Mouse (Mus musculus) embryonic facial prominence, embryonic 13.5 days (tissue): ENCODE measurements at regions not wholly inside any gene's neighbourhood (a gene's known extent, or its start where the extent isn't known, plus 50 kb on each side); places are given as distances from the start of the nearest gene placed in this dataset.

Experiments used
- ATAC-seq: fragments of 200-750 bp; cut with Nextera tagmentation; 2 replicates; pipeline ENCODE4 v1.8.0; 2017; ENCODE audit warnings: low read depth; ENCODE audit not compliant: insufficient number of reproducible peaks, insufficient read depth, low FRiP score, low TSS enrichment
- H3K27ac ChIP-seq: fragments of 300-500 bp; sonication (generic); 2 replicates; pipeline ENCODE4 v1.5.1; 2015; ENCODE audit warnings: moderate library complexity, mild to moderate bottlenecking, inconsistent platforms
- H3K27me3 ChIP-seq: fragments of 300-500 bp; sonication (generic); 2 replicates; pipeline ENCODE4 v1.6.1; 2015; ENCODE audit warnings: mild to moderate bottlenecking, inconsistent platforms
- H3K36me3 ChIP-seq: fragments of 300-500 bp; sonication (generic); 2 replicates; pipeline ENCODE4 v1.6.1; 2015; ENCODE audit warnings: mild to moderate bottlenecking, inconsistent platforms
- H3K4me1 ChIP-seq: fragments of 300-500 bp; sonication (generic); 2 replicates; pipeline ENCODE4 v1.6.1; 2015; ENCODE audit warnings: inconsistent platforms
- H3K4me2 ChIP-seq: fragments of 300-500 bp; sonication (generic); 2 replicates; pipeline ENCODE4 v1.6.1; 2015; ENCODE audit warnings: moderate library complexity, mild to moderate bottlenecking, inconsistent platforms
- H3K4me3 ChIP-seq: fragments of 300-500 bp; sonication (generic); 2 replicates; pipeline ENCODE4 v1.5.1; 2015; ENCODE audit warnings: mild to moderate bottlenecking, inconsistent platforms
- H3K9ac ChIP-seq: fragments of 300-500 bp; sonication (generic); 2 replicates; pipeline ENCODE4 v1.6.1; 2015; ENCODE audit warnings: mild to moderate bottlenecking, inconsistent platforms
- H3K9me3 ChIP-seq: fragments of 300-500 bp; sonication (generic); 2 replicates; pipeline ENCODE4 v1.6.1; 2016; ENCODE audit warnings: inconsistent platforms
- WGBS: fragments of 180-500 bp; shearing (Covaris S2); methylation state at CpG from one replicate; pipeline ENCODE4 v1.1.7; 2015; ENCODE audit warnings: mixed read lengths; 5-methylcytosine and 5-hydroxymethylcytosine counted together

DNA sequence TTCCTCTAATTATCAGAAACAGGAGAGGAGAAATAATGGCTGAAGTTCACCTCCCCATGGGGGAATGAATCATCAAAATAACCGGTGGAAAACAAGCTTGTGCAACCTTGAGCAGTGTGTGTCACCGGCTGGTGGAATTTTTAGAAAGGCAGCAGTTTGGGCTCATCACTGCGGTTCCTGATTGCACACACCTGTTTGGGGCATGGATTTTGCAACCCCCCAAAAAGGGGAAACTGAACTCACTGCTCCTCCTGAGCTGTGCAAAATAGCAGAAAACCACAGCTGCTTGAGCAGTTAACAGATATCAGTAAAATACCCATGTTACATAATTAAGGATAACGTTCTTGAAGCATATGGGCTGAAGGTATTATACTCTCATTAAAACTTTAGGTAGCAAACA, 162.3 kb upstream of the Zeb2 start:
- H3K4me1 ChIP-seq: no peaks in the 10 kb centered on the region; the same call in 1 of the 2 replicates
- H3K9ac ChIP-seq: no peak overlapping the region
- 67% methylated on average over 4 of the region's 4 CpGs for WGBS
- no peak overlapping the region for H3K4me2 ChIP-seq
- no peaks in the 10 kb centered on the region for H3K9me3 ChIP-seq
- H3K4me3 ChIP-seq: no peak overlapping the region
- H3K36me3 ChIP-seq: no peaks in the 10 kb centered on the region
- no peak overlapping the region for H3K27ac ChIP-seq
- ATAC-seq: no peak
- H3K27me3 ChIP-seq: no peaks in the 10 kb centered on the region

DNA sequence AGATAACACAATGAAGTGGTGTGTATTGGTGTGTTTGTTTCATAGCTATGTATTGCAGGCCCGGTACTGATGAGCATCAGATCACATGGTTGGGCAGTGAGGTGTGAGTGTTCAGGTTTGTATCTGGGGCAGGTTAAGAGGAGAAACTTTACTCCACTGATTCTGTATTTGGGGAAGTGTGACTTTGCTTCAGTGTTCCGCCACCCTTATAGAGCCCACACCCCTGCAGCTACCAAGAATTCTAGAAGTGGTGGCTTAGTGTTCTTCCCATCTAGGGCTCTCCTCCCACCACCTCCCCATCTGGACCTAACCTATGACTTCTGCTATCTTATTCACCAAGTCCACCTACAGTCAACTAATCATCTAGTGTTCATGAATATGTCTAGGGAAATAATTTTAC, 160.4 kb upstream of the Zeb2 start:
- no peak for ATAC-seq
- H3K27ac ChIP-seq: no peak overlapping the region
- WGBS: 89% methylated on average over 2 of the region's 2 CpGs

DNA sequence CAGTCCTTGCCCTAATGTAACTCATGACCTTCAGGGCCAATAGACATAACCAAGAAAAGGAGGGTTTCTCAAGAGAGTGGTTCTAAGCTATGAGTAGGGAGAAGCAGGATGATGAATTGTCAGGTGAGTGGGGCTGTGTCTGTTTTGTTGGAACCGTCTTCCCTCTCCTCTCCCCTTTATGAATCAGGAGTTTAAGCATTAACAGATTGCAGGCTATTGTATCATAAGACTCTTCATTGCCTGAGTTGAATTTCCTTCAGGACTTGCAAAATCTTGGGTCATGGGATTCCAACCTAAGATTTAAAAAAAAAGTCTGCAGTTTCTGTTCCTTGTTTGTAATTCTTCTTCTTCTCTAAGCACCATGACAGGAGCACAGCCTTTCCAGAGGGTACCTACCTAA, 159.5 kb upstream of the Zeb2 start:
- no peaks in the 10 kb centered on the region for H3K36me3 ChIP-seq
- H3K9me3 ChIP-seq: no peaks in the 10 kb centered on the region
- ATAC-seq: no peak
- 92% methylated on average over 1 of the region's 1 CpGs for WGBS
- H3K27me3 ChIP-seq: no peaks in the 10 kb centered on the region
- no peak overlapping the region for H3K27ac ChIP-seq
- no peak overlapping the region for H3K4me3 ChIP-seq
- H3K4me1 ChIP-seq: no peaks in the 10 kb centered on the region; the same call in 1 of the 2 replicates
- no peak overlapping the region for H3K9ac ChIP-seq
- H3K4me2 ChIP-seq: no peak overlapping the region

More for the DNA sequence above, 160.4 kb upstream of the Zeb2 start:
- Histone ChIP-seq H3K4me3 (no peak overlapping the region), H3K9ac (no peak overlapping the region), H3K27me3 (no peaks in the 10 kb centered on the region), H3K36me3 (no peaks in the 10 kb centered on the region), H3K4me2 (no peak overlapping the region), H3K4me1 (no peaks in the 10 kb centered on the region; the same call in 1 of the 2 replicates), H3K9me3 (no peaks in the 10 kb centered on the region)

DNA sequence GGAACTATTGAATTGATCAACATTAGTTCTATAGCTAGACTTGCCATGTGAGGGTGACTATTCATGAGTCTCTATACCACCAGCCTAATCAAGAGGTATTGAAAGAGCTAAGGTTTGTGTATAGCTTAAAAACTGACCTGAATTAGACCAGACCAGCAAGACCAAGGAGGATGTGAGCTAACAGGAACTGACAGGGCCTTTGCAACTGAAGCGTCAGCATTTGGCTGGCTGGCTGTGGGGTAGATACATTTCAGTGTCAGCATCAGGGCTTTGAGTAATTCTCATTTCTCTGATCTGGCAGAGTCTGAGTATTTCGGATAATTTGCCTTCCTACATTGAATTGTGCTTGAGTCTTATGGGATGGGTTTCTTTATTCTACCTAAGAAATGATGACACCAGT, 152.8 kb upstream of the Zeb2 start:
- Histone ChIP-seq H3K36me3 (no peaks in the 10 kb centered on the region), H3K4me3 (no peak overlapping the region), H3K4me2 (no peak overlapping the region), H3K9me3 (no peaks in the 10 kb centered on the region), H3K4me1 (no peaks in the 10 kb centered on the region; the same call in 1 of the 2 replicates), H3K9ac (no peak overlapping the region), H3K27me3 (no peaks in the 10 kb centered on the region), H3K27ac (no peak overlapping the region)
- WGBS: 77% methylated on average over 2 of the region's 2 CpGs
- no peak for ATAC-seq

DNA sequence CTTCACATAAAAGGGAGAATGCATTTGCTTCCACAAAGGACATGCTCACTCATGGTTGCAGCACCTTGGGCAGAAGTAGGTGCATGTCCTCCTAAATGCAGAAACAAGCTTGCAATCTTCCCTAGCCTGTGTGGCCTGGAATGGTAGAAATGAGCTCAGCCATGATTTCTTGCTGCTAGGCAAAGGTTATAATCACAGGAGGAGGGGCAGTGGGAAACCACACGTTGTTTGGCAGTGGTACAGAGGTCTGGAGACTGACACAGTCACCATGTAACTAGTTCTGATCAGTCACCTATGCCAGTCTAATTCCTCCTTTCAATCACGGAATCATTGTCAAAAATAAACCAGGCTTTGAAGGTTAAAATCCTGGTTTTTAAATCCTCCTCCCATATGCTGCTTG, 148.6 kb upstream of the Zeb2 start:
- H3K27ac ChIP-seq: no peak overlapping the region
- 42% methylated on average over 2 of the region's 2 CpGs for WGBS
- no peak for ATAC-seq
- H3K27me3 ChIP-seq: no peaks in the 10 kb centered on the region
- H3K36me3 ChIP-seq: no peaks in the 10 kb centered on the region
- H3K9me3 ChIP-seq: no peaks in the 10 kb centered on the region
- no peak overlapping the region for H3K4me2 ChIP-seq
- no peak overlapping the region for H3K9ac ChIP-seq
- H3K4me3 ChIP-seq: no peak overlapping the region
- H3K4me1 ChIP-seq: no peaks in the 10 kb centered on the region; the same call in 1 of the 2 replicates

DNA sequence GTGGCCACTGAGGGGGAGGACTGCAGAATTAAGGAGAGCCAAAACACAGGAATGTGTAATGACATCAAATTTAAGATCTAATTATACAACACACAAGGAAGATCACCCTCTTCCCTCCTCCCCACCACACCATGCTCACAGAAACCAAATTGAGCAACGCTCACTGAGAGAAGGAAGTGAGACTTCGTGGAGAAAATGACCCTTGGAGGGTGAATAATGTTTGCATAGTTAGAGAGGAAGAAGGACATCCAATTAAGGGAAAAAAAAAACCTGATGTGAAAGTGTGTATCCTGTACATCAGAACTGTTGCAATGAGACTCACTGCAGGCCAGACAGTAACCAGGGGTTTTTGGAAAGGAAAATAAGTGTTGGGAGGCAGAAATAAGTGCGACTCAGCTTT, 144.8 kb upstream of the Zeb2 start:
- no peak overlapping the region for H3K9ac ChIP-seq
- no peaks in the 10 kb centered on the region for H3K27me3 ChIP-seq
- H3K27ac ChIP-seq: no peak overlapping the region
- ATAC-seq: no peak
- no peak overlapping the region for H3K4me2 ChIP-seq
- H3K4me3 ChIP-seq: no peak overlapping the region
- H3K4me1 ChIP-seq: peaks cover 3% of the 10 kb centered on the region; the same call in 1 of the 2 replicates
- no peaks in the 10 kb centered on the region for H3K9me3 ChIP-seq
- WGBS: 72% methylated on average over 3 of the region's 3 CpGs
- no peaks in the 10 kb centered on the region for H3K36me3 ChIP-seq

DNA sequence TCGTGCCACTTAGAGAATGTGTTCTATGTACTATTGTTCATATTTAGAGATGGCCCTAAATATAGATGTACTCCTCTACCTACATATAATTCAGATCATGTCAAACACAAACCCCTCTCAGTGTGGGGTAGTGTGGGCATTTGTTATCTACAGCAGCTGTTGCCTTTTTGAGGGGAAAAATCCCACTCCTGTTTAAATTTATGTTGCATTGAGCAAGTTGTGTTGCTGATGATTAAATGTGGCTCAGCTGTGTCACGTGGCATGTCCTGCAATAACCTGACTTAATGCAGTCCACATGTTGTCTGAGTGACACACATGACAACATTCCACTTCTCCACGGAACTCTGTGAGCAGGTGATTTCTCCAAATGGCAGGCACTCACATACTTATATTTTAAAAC, 141.7 kb upstream of the Zeb2 start:
- no peak for ATAC-seq
- H3K4me3 ChIP-seq: no peak overlapping the region
- no peak overlapping the region for H3K9ac ChIP-seq
- WGBS: 30% methylated on average over 3 of the region's 3 CpGs
- no peaks in the 10 kb centered on the region for H3K9me3 ChIP-seq
- H3K4me2 ChIP-seq: no peak overlapping the region
- no peaks in the 10 kb centered on the region for H3K27me3 ChIP-seq
- no peak overlapping the region for H3K27ac ChIP-seq
- no peaks in the 10 kb centered on the region for H3K36me3 ChIP-seq
- 0 out of 2 replicates have a peak, but pooled peaks cover 3% of the 10 kb centered on the region for H3K4me1 ChIP-seq

DNA sequence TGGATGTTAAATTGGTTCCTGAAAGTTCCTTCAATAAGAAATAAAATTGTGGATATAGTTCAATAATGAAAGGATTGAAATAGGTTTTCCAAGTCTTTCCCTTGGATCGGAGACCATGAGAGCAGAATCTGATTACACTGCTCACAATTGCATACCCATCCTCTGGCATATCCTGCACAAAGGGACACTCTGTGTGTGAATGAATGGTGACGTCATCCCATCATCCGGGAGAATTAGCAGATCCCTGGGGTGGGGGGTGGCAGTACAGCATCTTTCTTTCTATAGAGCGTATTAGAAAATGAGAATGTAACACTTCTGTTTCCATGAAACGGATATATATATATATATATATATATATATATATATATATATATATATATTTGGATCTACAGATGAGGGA, 139.2 kb upstream of the Zeb2 start:
- Histone ChIP-seq H3K27me3 (no peaks in the 10 kb centered on the region), H3K9ac (no peak overlapping the region), H3K4me3 (no peak overlapping the region), H3K27ac (no peak overlapping the region), H3K36me3 (no peaks in the 10 kb centered on the region), H3K9me3 (no peaks in the 10 kb centered on the region), H3K4me2 (no peak overlapping the region), H3K4me1 (0 out of 2 replicates have a peak, but pooled peaks cover 3% of the 10 kb centered on the region)
- ATAC-seq: no peak
- WGBS: 73% methylated on average over 5 of the region's 5 CpGs

DNA sequence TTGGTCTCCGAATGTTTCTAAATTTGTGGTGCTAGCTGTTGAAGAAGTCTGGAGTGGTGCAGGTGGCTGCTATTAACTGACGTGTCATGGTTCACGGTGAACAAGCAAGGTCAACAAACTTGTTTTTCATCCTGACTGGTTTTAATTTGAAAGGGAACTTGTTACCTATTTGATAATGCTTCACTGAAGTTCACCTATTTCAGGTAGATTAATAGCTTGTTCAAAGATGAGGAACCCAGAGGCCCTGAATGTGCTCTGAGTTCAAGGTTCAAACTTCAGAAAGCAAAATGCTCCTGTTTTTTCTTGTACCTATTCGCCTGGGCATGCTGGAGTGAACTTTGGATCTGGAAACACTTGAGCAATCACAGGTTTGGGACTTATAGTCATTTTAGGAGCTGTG, 136.7 kb upstream of the Zeb2 start:
- WGBS: 33% methylated on average over 4 of the region's 4 CpGs
- ATAC-seq: no peak
- Histone ChIP-seq H3K4me3 (no peak overlapping the region), H3K4me2 (no peak overlapping the region), H3K27me3 (no peaks in the 10 kb centered on the region), H3K27ac (no peak overlapping the region), H3K4me1 (0 out of 2 replicates have a peak, but pooled peaks cover 2% of the 10 kb centered on the region), H3K36me3 (no peaks in the 10 kb centered on the region), H3K9me3 (no peaks in the 10 kb centered on the region), H3K9ac (no peak overlapping the region)

DNA sequence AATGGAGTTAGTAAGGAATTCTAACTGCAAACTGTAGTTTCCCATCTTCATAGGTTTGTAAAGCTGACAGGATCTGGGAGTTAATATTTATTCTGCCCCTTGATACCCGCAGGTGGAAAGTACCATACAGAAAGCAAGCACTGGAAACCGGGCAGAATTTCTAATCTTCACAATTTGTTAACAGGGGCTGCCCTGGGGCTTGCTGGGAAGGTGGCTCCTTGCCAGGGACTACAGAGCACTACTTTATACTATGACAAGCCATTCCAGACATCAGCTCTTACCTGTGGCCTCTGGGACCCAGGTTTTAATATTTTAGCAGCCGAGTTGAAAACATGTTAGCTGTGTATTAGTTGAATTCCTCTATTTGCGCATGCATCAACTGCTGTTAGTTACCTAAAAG, 135.1 kb upstream of the Zeb2 start:
- WGBS: 66% methylated on average over 4 of the region's 4 CpGs
- Histone ChIP-seq H3K4me3 (no peak overlapping the region), H3K4me2 (no peak overlapping the region), H3K27me3 (no peaks in the 10 kb centered on the region), H3K9ac (no peak overlapping the region), H3K27ac (no peak overlapping the region), H3K36me3 (no peaks in the 10 kb centered on the region), H3K4me1 (no peaks in the 10 kb centered on the region), H3K9me3 (no peaks in the 10 kb centered on the region)
- no peak for ATAC-seq

DNA sequence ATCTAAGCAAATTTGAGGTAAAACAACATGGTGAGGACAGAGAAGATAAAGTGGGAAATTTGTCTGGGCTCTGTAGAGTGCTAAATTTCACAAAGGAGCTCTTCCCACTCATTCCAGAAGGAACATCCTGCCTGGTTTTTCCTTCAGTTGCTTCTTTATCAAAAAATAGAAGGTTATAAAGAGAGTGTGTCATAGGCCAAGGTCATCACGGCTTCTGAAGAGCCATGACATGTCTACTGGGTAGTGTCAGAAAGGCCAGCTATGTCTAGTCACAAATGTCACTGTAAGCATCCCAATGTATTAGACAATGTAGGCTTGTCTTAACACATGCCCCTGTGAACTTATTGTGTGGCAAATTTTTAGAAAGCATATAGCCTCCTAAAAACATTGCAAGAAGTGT, 132.5 kb upstream of the Zeb2 start:
- H3K36me3 ChIP-seq: no peaks in the 10 kb centered on the region
- H3K9ac ChIP-seq: no peak overlapping the region
- no peaks in the 10 kb centered on the region for H3K4me1 ChIP-seq
- no peaks in the 10 kb centered on the region for H3K9me3 ChIP-seq
- no peak overlapping the region for H3K27ac ChIP-seq
- H3K4me3 ChIP-seq: no peak overlapping the region
- 85% methylated on average over 1 of the region's 1 CpGs for WGBS
- no peak overlapping the region for H3K4me2 ChIP-seq
- ATAC-seq: no peak
- H3K27me3 ChIP-seq: no peaks in the 10 kb centered on the region

DNA sequence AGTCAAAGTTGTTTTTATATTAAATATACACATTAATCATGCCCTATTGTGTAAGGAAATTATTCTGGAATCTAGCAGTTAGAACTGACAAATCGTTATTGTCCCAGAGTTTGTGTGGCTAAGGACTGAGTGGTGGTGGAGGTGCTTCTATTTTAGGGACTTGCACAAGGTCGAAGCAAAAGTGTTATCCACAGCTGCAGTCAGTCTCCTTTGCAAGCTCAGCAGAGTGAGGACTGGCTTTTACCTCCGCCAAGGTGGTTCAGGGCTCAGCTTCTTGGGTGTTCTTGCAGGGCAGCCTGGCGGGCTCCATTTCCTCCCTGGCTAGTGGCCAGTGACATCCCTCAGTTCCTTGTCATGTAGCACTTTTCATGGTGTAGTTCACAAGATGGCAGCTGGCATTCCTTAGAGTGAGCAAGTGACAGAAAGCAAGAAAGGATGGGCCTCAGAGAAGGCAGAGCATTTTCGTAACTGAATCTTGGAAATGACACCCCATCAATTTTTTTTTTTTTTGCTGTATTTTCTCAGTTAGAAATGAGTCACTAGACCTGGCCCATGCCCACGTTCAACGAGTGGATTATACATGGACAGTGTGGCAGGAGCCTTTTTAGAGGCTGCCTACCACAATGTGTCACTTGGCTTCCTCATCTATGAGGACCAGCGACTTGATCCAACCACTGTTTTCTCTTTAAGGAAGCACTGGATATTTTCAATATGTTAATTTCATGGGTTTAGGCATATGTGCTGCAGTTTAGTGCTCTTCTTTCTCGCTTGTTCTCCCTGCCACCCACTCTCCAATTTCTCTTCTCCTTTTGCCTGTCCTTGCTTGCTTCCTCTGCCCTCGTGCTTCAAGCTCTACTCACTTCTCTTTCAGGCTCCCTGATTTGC, 129.1 kb upstream of the Zeb2 start:
- H3K4me2 ChIP-seq: no peak overlapping the region
- WGBS: 89% methylated on average over 10 of the region's 10 CpGs
- H3K4me3 ChIP-seq: no peak overlapping the region
- ATAC-seq: no peak
- no peaks in the 10 kb centered on the region for H3K36me3 ChIP-seq
- no peak overlapping the region for H3K9ac ChIP-seq
- H3K27ac ChIP-seq: no peak overlapping the region
- H3K9me3 ChIP-seq: no peaks in the 10 kb centered on the region
- H3K4me1 ChIP-seq: peaks cover 5% of the 10 kb centered on the region; the same call in 1 of the 2 replicates
- H3K27me3 ChIP-seq: no peaks in the 10 kb centered on the region
